In genomic region chr2:59962579-59962978, GRCm38 (mm10) we compare ENCODE assay signal across 22 mouse cellular contexts.
DNase-seq lines count a peak whose midpoint lies in the region; ATAC-seq and TF ChIP-seq lines count a peak whose summit lies in the region.
"Had no signal": no experiment of that assay in that cellular context is flagged by ENCODE, and none has a peak within 500 bp of the region (broad histone marks: within the 10 kb centered on the region; RNA-seq: fewer than 3 reads in every experiment).

No protein-coding gene starts in this region.

- H3K27me3 ChIP-seq in embryonic facial prominence, embryonic 14.5 days (replicated peaks; ENCODE audit: control insufficient read depth, insufficient read depth, low read length), result no peaks in the 10 kb centered on the region
- H3K27me3 ChIP-seq in embryonic facial prominence, embryonic 10.5 days (replicated peaks; ENCODE audit: low read depth, poor library complexity, severe bottlenecking), result no peaks in the 10 kb centered on the region
- H3K27me3 ChIP-seq in heart, embryonic 13.5 days (replicated peaks), result no peaks in the 10 kb centered on the region
- H3K27me3 ChIP-seq in heart, postnatal 0 days (ENCODE audit: control insufficient read depth, insufficient read depth, low read length), result no peaks in the 10 kb centered on the region
- H3K27me3 ChIP-seq: forebrain, embryonic 15.5 days; hindbrain, embryonic 12.5 days had no signal

- peaks cover 54% of the 10 kb centered on the region for H3K36me3 ChIP-seq in embryonic facial prominence, embryonic 14.5 days (ENCODE audit: control insufficient read depth, insufficient read depth, low read length)
- H3K36me3 ChIP-seq in embryonic facial prominence, embryonic 10.5 days (replicated peaks), result peaks cover 71% of the 10 kb centered on the region
- H3K36me3 ChIP-seq in heart, embryonic 13.5 days, result peaks cover 43% of the 10 kb centered on the region
- H3K36me3 ChIP-seq in heart, postnatal 0 days (replicated peaks; ENCODE audit: control insufficient read depth, insufficient read depth, low read length), result peaks cover 31% of the 10 kb centered on the region

- ATAC-seq in embryonic facial prominence, embryonic 14.5 days (ENCODE audit: low read depth), result peak; percentile 63; the same call in 1 of the 2 replicates
- ATAC-seq in heart, embryonic 13.5 days (ENCODE audit: extremely low read depth, insufficient number of reproducible peaks, low FRiP score, low TSS enrichment), result no peak
- 0 out of 2 replicates have a peak, but pooled peaks have one; percentile 33 for ATAC-seq in heart, postnatal 0 days (ENCODE audit: insufficient read depth, low read depth)
- ATAC-seq: CD4-positive, CD25-positive, alpha-beta regulatory T cell, adult 4 months; forebrain, embryonic 15.5 days; hindbrain, embryonic 16.5 days; inflammation-experienced regulatory T-cells, adult 6 months; intestine, postnatal 0 days had no signal

- no peak overlapping the region for H3K4me3 ChIP-seq in embryonic facial prominence, embryonic 14.5 days (ENCODE audit: low read depth, low read length)
- H3K4me3 ChIP-seq in embryonic facial prominence, embryonic 10.5 days, result no peak overlapping the region
- no peak overlapping the region for H3K4me3 ChIP-seq in heart, embryonic 13.5 days
- H3K4me3 ChIP-seq in heart, postnatal 0 days (ENCODE audit: low read depth, low read length), result no peak overlapping the region
- H3K4me3 ChIP-seq: forebrain, embryonic 15.5 days; heart, adult 2 months; hindbrain, embryonic 12.5 days had no signal

- H3K9me3 ChIP-seq in embryonic facial prominence, embryonic 14.5 days (ENCODE audit: control insufficient read depth, low read length), result no peaks in the 10 kb centered on the region
- H3K9me3 ChIP-seq in embryonic facial prominence, embryonic 10.5 days, result no peaks in the 10 kb centered on the region
- no peaks in the 10 kb centered on the region for H3K9me3 ChIP-seq in heart, embryonic 13.5 days
- H3K9me3 ChIP-seq in heart, postnatal 0 days (replicated peaks; ENCODE audit: control insufficient read depth, low read length), result no peaks in the 10 kb centered on the region
- H3K9me3 ChIP-seq: forebrain, embryonic 15.5 days; G1E; hindbrain, embryonic 12.5 days had no signal

- no peak overlapping the region for H3K4me2 ChIP-seq in embryonic facial prominence, embryonic 14.5 days (ENCODE audit: low read depth, low read length)
- H3K4me2 ChIP-seq in heart, embryonic 13.5 days, result no peak overlapping the region
- H3K4me2 ChIP-seq in heart, postnatal 0 days (ENCODE audit: low read depth, low read length), result no peak overlapping the region
- H3K4me2 ChIP-seq: forebrain, embryonic 15.5 days; hindbrain, embryonic 12.5 days had no signal

- intact Hi-C loops in heart, postnatal 25 days (cut with DNase I), result loop anchor here (5.0 kb wide), 1 partner anchor 130 kb away; no protein-coding TSS in a partner anchor
- intact Hi-C loops in heart, postnatal 10 days (cut with DNase I), result no loop called here

- H3K27ac ChIP-seq in embryonic facial prominence, embryonic 14.5 days (replicated peaks; ENCODE audit: low read depth, low read length), result no peak overlapping the region
- no peak overlapping the region for H3K27ac ChIP-seq in embryonic facial prominence, embryonic 10.5 days (replicated peaks)
- peak overlapping the region; percentile 73 for H3K27ac ChIP-seq in heart, embryonic 13.5 days (replicated peaks)
- peak overlapping the region; percentile 51 for H3K27ac ChIP-seq in heart, postnatal 0 days (ENCODE audit: low read depth)
- H3K27ac ChIP-seq: forebrain, embryonic 15.5 days; heart, adult 2 months; hindbrain, embryonic 12.5 days had no signal

- WGBS in embryonic facial prominence, embryonic 14.5 days, result 83% methylated on average over 4 of the region's 4 CpGs
- WGBS in embryonic facial prominence, embryonic 10.5 days, result 81% methylated on average over 4 of the region's 4 CpGs
- 17% methylated on average over 4 of the region's 4 CpGs for WGBS in heart, embryonic 13.5 days
- 34% methylated on average over 4 of the region's 4 CpGs for WGBS in heart, postnatal 0 days

- no peaks in the 10 kb centered on the region for H3K4me1 ChIP-seq in embryonic facial prominence, embryonic 14.5 days (ENCODE audit: control insufficient read depth, insufficient read depth, low read length)
- H3K4me1 ChIP-seq in embryonic facial prominence, embryonic 10.5 days, result no peaks in the 10 kb centered on the region
- H3K4me1 ChIP-seq in heart, embryonic 13.5 days, result peaks cover 40% of the 10 kb centered on the region
- H3K4me1 ChIP-seq in heart, postnatal 0 days (ENCODE audit: control insufficient read depth, insufficient read depth), result peaks cover 27% of the 10 kb centered on the region
- H3K4me1 ChIP-seq: hindbrain, embryonic 12.5 days had no signal

- H3K9ac ChIP-seq in embryonic facial prominence, embryonic 14.5 days (ENCODE audit: low read depth, low read length), result no peak overlapping the region
- H3K9ac ChIP-seq in heart, embryonic 13.5 days, result no peak overlapping the region
- H3K9ac ChIP-seq in heart, postnatal 0 days (replicated peaks; ENCODE audit: low read depth, low read length), result no peak overlapping the region
- H3K9ac ChIP-seq: forebrain, embryonic 15.5 days; hindbrain, embryonic 12.5 days had no signal

- no peak for TF ChIP-seq CTCF in heart, postnatal 0 days (IDR thresholded peaks at IDR 0.05; ENCODE audit: low read depth)

- peak; percentile 45 for DNase-seq in embryonic facial prominence, embryonic 14.5 days (ENCODE audit: low spot score)
- DNase-seq in embryonic facial prominence, embryonic 10.5 days (ENCODE audit: low spot score), result no peak
- DNase-seq in heart, postnatal 25 days (ENCODE audit: low spot score), result no peak
- no peak for DNase-seq in heart, postnatal 0 days (ENCODE audit: low spot score)
- no peak for DNase-seq in heart, postnatal 10 days
- no peak for DNase-seq in right cerebral cortex, postnatal 36 days (ENCODE audit: low spot score in 2 of 2)
- DNase-seq: adrenal gland, adult 8-10 months; adrenal gland, postnatal 36 days; B cell, adult 2 months; cerebellum, adult 2 months; cerebellum, postnatal 10 days; gastrocnemius, postnatal 36 days; heart, adult 2 months; kidney, adult 8-10 months had no signal

- TF ChIP-seq EP300 in heart, postnatal 0 days (IDR thresholded peaks at IDR 0.05; ENCODE audit: low read depth), result no peak

Comparison
In these comparisons a context has a peak if more than half of its experiments do, and no peak if none do; other contexts are left out.
1. H3K27ac ChIP-seq: peak in heart, embryonic 13.5 days (single experiment) and heart, postnatal 0 days (single experiment); none in embryonic facial prominence, embryonic 14.5 days (single experiment) and embryonic facial prominence, embryonic 10.5 days (single experiment).